Mouse (Mus musculus) midbrain, embryonic 11.5 days (tissue): ENCODE measurements at regions not wholly inside any gene's neighbourhood (a gene's known extent, or its start where the extent isn't known, plus 50 kb on each side); places are given as distances from the start of the nearest gene placed in this dataset.

ENCODE experiments used
- ATAC-seq: fragments of 200-750 bp; cut with Nextera tagmentation; 2 replicates; pipeline ENCODE4 v1.8.0; 2017; ENCODE audit warnings: moderate TSS enrichment, moderate library complexity; ENCODE audit not compliant: low FRiP score
- DNase-seq: peaks from one replicate; pipeline ENCODE4 v3.0.0; 2015; ENCODE audit warnings: low spot score; ENCODE audit errors: missing footprints
- H3K27ac ChIP-seq: fragments of 300-500 bp; sonication (generic); 2 replicates; pipeline ENCODE4 v1.5.1; 2014; ENCODE audit warnings: low read depth, low read length
- H3K27me3 ChIP-seq: fragments of 300-500 bp; sonication (generic); 2 replicates; pipeline ENCODE4 v1.6.1; 2014; ENCODE audit warnings: mild to moderate bottlenecking, low read length, moderate library complexity, mixed read lengths; ENCODE audit not compliant: control insufficient read depth, insufficient read depth
- H3K36me3 ChIP-seq: fragments of 300-500 bp; sonication (generic); 2 replicates; pipeline ENCODE4 v1.6.1; 2014; ENCODE audit warnings: mild to moderate bottlenecking, low read length, moderate library complexity, mixed read lengths; ENCODE audit not compliant: control insufficient read depth, insufficient read depth
- H3K4me1 ChIP-seq: fragments of 300-500 bp; sonication (generic); 2 replicates; pipeline ENCODE4 v1.6.1; 2014; ENCODE audit warnings: low read length; ENCODE audit not compliant: control insufficient read depth, insufficient read depth
- H3K4me2 ChIP-seq: fragments of 300-500 bp; sonication (generic); 2 replicates; pipeline ENCODE4 v1.6.1; 2014; ENCODE audit warnings: mild to moderate bottlenecking, moderate library complexity
- H3K4me3 ChIP-seq: fragments of 300-500 bp; sonication (generic); 2 replicates; pipeline ENCODE4 v1.5.1; 2014; ENCODE audit warnings: low read depth, low read length
- H3K9ac ChIP-seq: fragments of 300-500 bp; sonication (generic); 2 replicates; pipeline ENCODE4 v1.6.1; 2014; ENCODE audit warnings: low read length
- H3K9me3 ChIP-seq: fragments of 300-500 bp; sonication (generic); 2 replicates; pipeline ENCODE4 v1.6.1; 2016; ENCODE audit warnings: low read length; ENCODE audit not compliant: control insufficient read depth
- WGBS: fragments of 180-500 bp; shearing (Covaris S2); extraction: QIAGEN DNeasy Blood & Tissue Kit; methylation state at CpG from one replicate; pipeline ENCODE4 v1.1.7; 2014; 5-methylcytosine and 5-hydroxymethylcytosine counted together

- Histone ChIP-seq H3K4me2 (no peak overlapping the region), H3K4me3 (no peak overlapping the region), H3K4me1 (no peaks in the 10 kb centered on the region), H3K9ac (no peak overlapping the region), H3K27ac (no peak overlapping the region), H3K27me3 (no peaks in the 10 kb centered on the region), H3K36me3 (no peaks in the 10 kb centered on the region), H3K9me3 (no peaks in the 10 kb centered on the region)
- DNase-seq (no peak), ATAC-seq (no peak)
Measured at GRCm38 (mm10) chrX:156598070-156598469, 817.0 kb downstream of the Phex start.

- DNase-seq = no peak
- H3K4me3 ChIP-seq = no peak overlapping the region
- ATAC-seq = peak; percentile 42; the same call in 1 of the 2 replicates
- 77% methylated on average over 5 of the region's 5 CpGs for WGBS
- H3K4me2 ChIP-seq = no peak overlapping the region
- H3K27me3 ChIP-seq = no peaks in the 10 kb centered on the region
- H3K9ac ChIP-seq = no peak overlapping the region
- no peak overlapping the region for H3K27ac ChIP-seq
- no peaks in the 10 kb centered on the region for H3K4me1 ChIP-seq
- no peaks in the 10 kb centered on the region for H3K9me3 ChIP-seq
- no peaks in the 10 kb centered on the region for H3K36me3 ChIP-seq
Measured at GRCm38 (mm10) chrX:156594735-156595134, 820.4 kb downstream of the Phex start.
